18 mouse cellular contexts compared by ENCODE assay signal in the genomic region with DNA sequence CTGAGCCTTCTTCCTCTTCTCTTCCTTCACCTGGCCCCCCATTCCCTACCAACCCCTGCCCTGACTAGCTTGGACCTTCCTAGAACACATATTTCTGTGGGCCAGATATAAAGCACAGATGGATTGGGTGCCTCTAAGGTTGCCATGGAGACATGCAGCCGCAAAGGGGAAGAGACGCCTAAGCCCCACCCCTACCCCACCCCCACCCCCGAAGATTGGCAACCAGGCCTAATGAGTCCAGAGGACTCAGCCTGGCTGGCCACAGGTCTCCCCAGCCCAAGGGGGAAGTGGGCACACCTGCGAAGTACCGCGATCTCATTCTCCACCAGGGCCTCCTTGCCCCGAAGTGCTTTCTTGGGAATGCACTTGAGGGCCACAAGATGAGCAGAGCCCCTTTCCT. TPM values are rescaled to one million over a fixed set of nuclear protein-coding genes. Genes with fewer than 3 reads are reported as not detected.
DNase-seq lines count a peak whose midpoint lies in the region; ATAC-seq and TF ChIP-seq lines count a peak whose summit lies in the region.
"Had no signal": no experiment of that assay in that cellular context is flagged by ENCODE, and none has a peak within 500 bp of the region (broad histone marks: within the 10 kb centered on the region; RNA-seq: fewer than 3 reads in every experiment).

No protein-coding gene starts in this region.

- no peaks in the 10 kb centered on the region for H3K27me3 ChIP-seq in embryonic facial prominence, embryonic 14.5 days (replicated peaks; ENCODE audit: control insufficient read depth, insufficient read depth, low read length)
- H3K27me3 ChIP-seq in embryonic facial prominence, embryonic 10.5 days (replicated peaks; ENCODE audit: low read depth, poor library complexity, severe bottlenecking) = peaks cover 54% of the 10 kb centered on the region
- H3K27me3 ChIP-seq in neural tube, embryonic 12.5 days (replicated peaks) = no peaks in the 10 kb centered on the region
- H3K27me3 ChIP-seq in midbrain, embryonic 15.5 days (replicated peaks) = no peaks in the 10 kb centered on the region
- no peaks in the 10 kb centered on the region for H3K27me3 ChIP-seq in lung, postnatal 0 days (replicated peaks; ENCODE audit: insufficient read depth, low read length)

- H3K4me2 ChIP-seq in embryonic facial prominence, embryonic 14.5 days (ENCODE audit: low read depth, low read length) = peak overlapping the region; percentile 71; the same call in 1 of the 2 replicates
- peak overlapping the region; percentile 73 for H3K4me2 ChIP-seq in neural tube, embryonic 12.5 days (replicated peaks)
- peak overlapping the region; percentile 56 for H3K4me2 ChIP-seq in midbrain, embryonic 15.5 days
- no peak overlapping the region for H3K4me2 ChIP-seq in lung, postnatal 0 days (replicated peaks; ENCODE audit: low read depth, low read length)

- ATAC-seq in embryonic facial prominence, embryonic 14.5 days (ENCODE audit: low read depth) = no peak
- ATAC-seq in neural tube, embryonic 12.5 days (ENCODE audit: low FRiP score, low read depth) = no peak
- ATAC-seq in midbrain, embryonic 15.5 days (replicated peaks) = no peak
- no peak for ATAC-seq in lung, postnatal 0 days

- H3K36me3 ChIP-seq in embryonic facial prominence, embryonic 14.5 days (ENCODE audit: control insufficient read depth, insufficient read depth, low read length) = no peaks in the 10 kb centered on the region
- H3K36me3 ChIP-seq in embryonic facial prominence, embryonic 10.5 days (replicated peaks) = no peaks in the 10 kb centered on the region
- H3K36me3 ChIP-seq in neural tube, embryonic 12.5 days = no peaks in the 10 kb centered on the region
- H3K36me3 ChIP-seq in midbrain, embryonic 15.5 days (replicated peaks) = no peaks in the 10 kb centered on the region
- no peaks in the 10 kb centered on the region for H3K36me3 ChIP-seq in lung, postnatal 0 days (ENCODE audit: insufficient read depth, low read length)
- H3K36me3 ChIP-seq: heart, embryonic 13.5 days; lung, embryonic 15.5 days had no signal

- no peaks in the 10 kb centered on the region for H3K4me1 ChIP-seq in embryonic facial prominence, embryonic 14.5 days (ENCODE audit: control insufficient read depth, insufficient read depth, low read length)
- H3K4me1 ChIP-seq in embryonic facial prominence, embryonic 10.5 days = peaks cover 16% of the 10 kb centered on the region
- H3K4me1 ChIP-seq in neural tube, embryonic 12.5 days = 0 out of 2 replicates have a peak, but pooled peaks cover 4% of the 10 kb centered on the region
- peaks cover 19% of the 10 kb centered on the region for H3K4me1 ChIP-seq in midbrain, embryonic 15.5 days
- no peaks in the 10 kb centered on the region for H3K4me1 ChIP-seq in lung, postnatal 0 days (ENCODE audit: insufficient read depth, low read depth, low read length)
- H3K4me1 ChIP-seq: heart, embryonic 13.5 days; lung, embryonic 15.5 days had no signal

- TF ChIP-seq EP300 in lung, postnatal 0 days (IDR thresholded peaks at IDR 0.05) = no peak

- H3K9me3 ChIP-seq in embryonic facial prominence, embryonic 14.5 days (ENCODE audit: control insufficient read depth, low read length) = no peaks in the 10 kb centered on the region
- H3K9me3 ChIP-seq in embryonic facial prominence, embryonic 10.5 days = no peaks in the 10 kb centered on the region
- no peaks in the 10 kb centered on the region for H3K9me3 ChIP-seq in neural tube, embryonic 12.5 days
- H3K9me3 ChIP-seq in midbrain, embryonic 15.5 days = no peaks in the 10 kb centered on the region
- no peaks in the 10 kb centered on the region for H3K9me3 ChIP-seq in lung, postnatal 0 days (ENCODE audit: low read length)
- H3K9me3 ChIP-seq: heart, embryonic 13.5 days; lung, embryonic 15.5 days had no signal

- H3K9ac ChIP-seq in embryonic facial prominence, embryonic 14.5 days (ENCODE audit: low read depth, low read length) = no peak overlapping the region
- no peak overlapping the region for H3K9ac ChIP-seq in neural tube, embryonic 12.5 days
- no peak overlapping the region for H3K9ac ChIP-seq in midbrain, embryonic 15.5 days
- no peak overlapping the region for H3K9ac ChIP-seq in lung, postnatal 0 days (replicated peaks; ENCODE audit: low read depth)
- H3K9ac ChIP-seq: heart, embryonic 13.5 days; lung, embryonic 15.5 days had no signal

- 39% methylated on average over 5 of the region's 7 CpGs for WGBS in embryonic facial prominence, embryonic 14.5 days
- WGBS in embryonic facial prominence, embryonic 10.5 days = 46% methylated on average over 7 of the region's 7 CpGs
- WGBS in neural tube, embryonic 12.5 days = 38% methylated on average over 7 of the region's 7 CpGs
- 40% methylated on average over 7 of the region's 7 CpGs for WGBS in midbrain, embryonic 15.5 days
- 27% methylated on average over 3 of the region's 7 CpGs for WGBS in lung, postnatal 0 days

- no peak for TF ChIP-seq CTCF in lung, postnatal 0 days (IDR thresholded peaks at IDR 0.05)

- H3K4me3 ChIP-seq in embryonic facial prominence, embryonic 14.5 days (ENCODE audit: low read depth, low read length) = no peak overlapping the region
- no peak overlapping the region for H3K4me3 ChIP-seq in embryonic facial prominence, embryonic 10.5 days
- H3K4me3 ChIP-seq in neural tube, embryonic 12.5 days = no peak overlapping the region
- peak overlapping the region; percentile 54 for H3K4me3 ChIP-seq in midbrain, embryonic 15.5 days
- no peak overlapping the region for H3K4me3 ChIP-seq in lung, postnatal 0 days (ENCODE audit: low read depth, low read length)
- H3K4me3 ChIP-seq: erythroblast, embryonic 14.5 days; heart, embryonic 13.5 days; left cerebral cortex, adult 2 months; lung, embryonic 15.5 days had no signal

- DNase-seq in embryonic facial prominence, embryonic 14.5 days (ENCODE audit: low spot score) = no peak
- DNase-seq in embryonic facial prominence, embryonic 10.5 days (ENCODE audit: low spot score) = no peak
- DNase-seq in neural tube, embryonic 10.5 days (ENCODE audit: extremely low spot score, low spot score) = no peak
- no peak for DNase-seq in lung, postnatal 0 days (ENCODE audit: low spot score)
- DNase-seq in urinary bladder, postnatal 25 days (ENCODE audit: low spot score) = no peak
- no peak for DNase-seq in frontal cortex, postnatal 36 days (ENCODE audit: low spot score in 2 of 2)
- DNase-seq: cerebellum, adult 18-20 months; embryo, embryonic 11 days; gastrocnemius, postnatal 10 days; kidney, adult 8-10 months; thymus, adult 18-20 months had no signal

- H3K27ac ChIP-seq in embryonic facial prominence, embryonic 14.5 days (replicated peaks; ENCODE audit: low read depth, low read length) = no peak overlapping the region
- no peak overlapping the region for H3K27ac ChIP-seq in embryonic facial prominence, embryonic 10.5 days (replicated peaks)
- H3K27ac ChIP-seq in neural tube, embryonic 12.5 days = no peak overlapping the region
- H3K27ac ChIP-seq in midbrain, embryonic 15.5 days = no peak overlapping the region
- no peak overlapping the region for H3K27ac ChIP-seq in lung, postnatal 0 days (ENCODE audit: low read length)
- H3K27ac ChIP-seq: heart, embryonic 13.5 days; lung, embryonic 15.5 days had no signal

RNA-seq across cellular contexts. Expression of a gene that starts 1.5 kb away (rescaled TPM):
- polyA plus RNA-seq in embryonic facial prominence, embryonic 14.5 days (2014; fragmentation: Nextera tagmentation; extraction: Ambion mirVana) = 16.6 and 19.9 TPM in 2 replicates
- 6.6 and 7.4 TPM in 2 replicates for polyA plus RNA-seq in embryonic facial prominence, embryonic 10.5 days (2016; fragmentation: Nextera tagmentation; extraction: Ambion mirVana)
- polyA plus RNA-seq in neural tube, embryonic 12.5 days (2016; fragmentation: Nextera tagmentation; extraction: Ambion mirVana) = 35.2 and 37.8 TPM in 2 replicates
- polyA plus RNA-seq in midbrain, embryonic 15.5 days (2015; fragmentation: Nextera tagmentation; extraction: Ambion mirVana) = 179 and 188 TPM in 2 replicates
- polyA plus RNA-seq in lung, postnatal 0 days (2015; fragmentation: Nextera tagmentation; extraction: Ambion mirVana) = 3.9 and 5.5 TPM in 2 replicates
- polyA plus RNA-seq: erythroblast, embryonic 14.5 days had no signal

RNA-seq across cellular contexts. Expression of a gene that starts 14.6 kb away (rescaled TPM):
- polyA plus RNA-seq in embryonic facial prominence, embryonic 14.5 days (2014; fragmentation: Nextera tagmentation; extraction: Ambion mirVana) = 8.8 and 10.1 TPM in 2 replicates
- 4.7 and 5.6 TPM in 2 replicates for polyA plus RNA-seq in embryonic facial prominence, embryonic 10.5 days (2016; fragmentation: Nextera tagmentation; extraction: Ambion mirVana)
- polyA plus RNA-seq in neural tube, embryonic 12.5 days (2016; fragmentation: Nextera tagmentation; extraction: Ambion mirVana) = 6.7 and 7.9 TPM in 2 replicates
- 6.6 and 7.4 TPM in 2 replicates for polyA plus RNA-seq in midbrain, embryonic 15.5 days (2015; fragmentation: Nextera tagmentation; extraction: Ambion mirVana)
- 7.5 and 7.8 TPM in 2 replicates for polyA plus RNA-seq in lung, postnatal 0 days (2015; fragmentation: Nextera tagmentation; extraction: Ambion mirVana)
- polyA plus RNA-seq: erythroblast, embryonic 14.5 days had no signal

RNA-seq across cellular contexts. Expression of a gene that starts 19.2 kb away (rescaled TPM):
- polyA plus RNA-seq in embryonic facial prominence, embryonic 14.5 days (2014; fragmentation: Nextera tagmentation; extraction: Ambion mirVana) = 1.6 and 2.2 TPM in 2 replicates
- 109 and 139 TPM in 2 replicates for polyA plus RNA-seq in embryonic facial prominence, embryonic 10.5 days (2016; fragmentation: Nextera tagmentation; extraction: Ambion mirVana)
- polyA plus RNA-seq in neural tube, embryonic 12.5 days (2016; fragmentation: Nextera tagmentation; extraction: Ambion mirVana) = 5.2 and 6.4 TPM in 2 replicates
- polyA plus RNA-seq in midbrain, embryonic 15.5 days (2015; fragmentation: Nextera tagmentation; extraction: Ambion mirVana) = 0.43 and 0.46 TPM in 2 replicates
- polyA plus RNA-seq in lung, postnatal 0 days (2015; fragmentation: Nextera tagmentation; extraction: Ambion mirVana) = 2.2 and 2.4 TPM in 2 replicates
- polyA plus RNA-seq: liver, adult 2 months had no signal

RNA-seq across cellular contexts. Expression of a gene that starts 57.6 kb away (rescaled TPM):
- polyA plus RNA-seq in embryonic facial prominence, embryonic 14.5 days (2014; fragmentation: Nextera tagmentation; extraction: Ambion mirVana) = 240 and 244 TPM in 2 replicates
- polyA plus RNA-seq in embryonic facial prominence, embryonic 10.5 days (2016; fragmentation: Nextera tagmentation; extraction: Ambion mirVana) = 152 and 153 TPM in 2 replicates
- polyA plus RNA-seq in neural tube, embryonic 12.5 days (2016; fragmentation: Nextera tagmentation; extraction: Ambion mirVana) = 124 and 129 TPM in 2 replicates
- polyA plus RNA-seq in midbrain, embryonic 15.5 days (2015; fragmentation: Nextera tagmentation; extraction: Ambion mirVana) = 112 and 115 TPM in 2 replicates
- 321 and 324 TPM in 2 replicates for polyA plus RNA-seq in lung, postnatal 0 days (2015; fragmentation: Nextera tagmentation; extraction: Ambion mirVana)

RNA-seq across cellular contexts. Expression of a gene that starts 58.0 kb away (rescaled TPM):
- 14.7 and 15.7 TPM in 2 replicates for polyA plus RNA-seq in embryonic facial prominence, embryonic 14.5 days (2014; fragmentation: Nextera tagmentation; extraction: Ambion mirVana)
- polyA plus RNA-seq in embryonic facial prominence, embryonic 10.5 days (2016; fragmentation: Nextera tagmentation; extraction: Ambion mirVana) = 8.1 and 10.4 TPM in 2 replicates
- 11.5 and 12.0 TPM in 2 replicates for polyA plus RNA-seq in neural tube, embryonic 12.5 days (2016; fragmentation: Nextera tagmentation; extraction: Ambion mirVana)
- polyA plus RNA-seq in midbrain, embryonic 15.5 days (2015; fragmentation: Nextera tagmentation; extraction: Ambion mirVana) = 12.8 and 13.5 TPM in 2 replicates
- 34.7 and 35.7 TPM in 2 replicates for polyA plus RNA-seq in lung, postnatal 0 days (2015; fragmentation: Nextera tagmentation; extraction: Ambion mirVana)

Comparison
In these comparisons a context has a peak if more than half of its experiments do, and no peak if none do; other contexts are left out.
1. RNA of a gene that starts 19.2 kb away (polyA plus RNA-seq): 109 to 139 TPM in embryonic facial prominence, embryonic 10.5 days; 5.2 to 6.4 TPM in neural tube, embryonic 12.5 days, 2.2 to 2.4 TPM in lung, postnatal 0 days, 1.6 to 2.2 TPM in embryonic facial prominence, embryonic 14.5 days and 0.43 to 0.46 TPM in midbrain, embryonic 15.5 days; every median in the first group is over 10 times any median in the second.